Mouse (Mus musculus) ES-Bruce4 (cell line): ENCODE measurements around the gene Retreg3.
A peak's percentile ranks its signal among the peaks of the same experiment; 100 is the strongest.

ENCODE experiments used
- CTCF ChIP-seq: IDR thresholded peaks from one replicate; pipeline ENCODE4 v1.8.1; 2011; ENCODE audit warnings: low read depth, low read length
- POLR2A ChIP-seq: IDR thresholded peaks from one replicate; pipeline ENCODE4 v1.8.1; 2011; ENCODE audit warnings: low read length; ENCODE audit not compliant: insufficient read depth

DNA sequence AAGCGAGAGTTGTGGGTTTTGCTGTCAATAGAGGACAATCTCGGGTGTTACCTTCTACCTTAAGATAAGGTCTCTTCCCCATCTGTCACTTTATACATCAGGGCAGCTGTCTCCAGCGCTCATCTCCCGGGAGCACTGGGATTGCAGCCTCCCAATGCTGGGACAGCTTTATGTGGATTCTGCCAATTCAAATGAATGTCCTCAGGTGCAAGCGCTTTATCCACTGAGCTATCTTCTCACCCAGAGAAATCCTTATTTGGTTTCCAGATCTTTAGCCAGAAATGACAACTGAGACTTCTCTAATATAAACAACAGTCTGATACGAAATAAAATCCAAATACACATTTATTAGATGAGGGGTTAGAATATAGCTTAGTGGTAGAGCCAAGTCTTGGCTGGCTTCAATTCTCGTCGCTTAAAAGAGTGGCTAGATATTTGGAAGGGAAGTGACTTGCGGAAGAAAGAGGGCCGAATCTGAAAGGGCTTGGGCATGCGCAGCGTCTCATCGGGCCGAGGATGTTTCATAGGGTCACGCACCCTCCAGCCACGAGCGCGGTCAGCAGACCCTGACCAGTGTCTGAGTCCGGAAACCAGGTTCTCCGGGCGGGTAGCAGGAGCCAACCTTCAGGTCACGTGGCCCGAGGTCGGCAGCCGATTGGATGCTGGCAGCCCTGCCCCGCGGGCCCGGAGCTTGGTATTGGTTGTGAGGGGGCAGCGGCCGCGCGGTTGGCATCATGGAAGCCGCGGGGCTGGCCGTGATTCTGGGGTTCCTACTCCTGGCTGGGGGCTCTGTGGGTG lies 50.1 kb downstream of the Retreg3 start, which contains the start of gene Naglu:
- TF ChIP-seq CTCF (no peak), POLR2A (peak; percentile 47)
